Mouse (Mus musculus) inflammation-experienced regulatory T-cells, adult 16 weeks (primary cell): Measurements from ENCODE around the gene Mysm1. TPM values are rescaled to one million over a fixed set of nuclear protein-coding genes. Genes with fewer than 3 reads are reported as not detected.

ENCODE experiments used
- polyA plus RNA-seq: library from polyadenylated mRNA; unstranded; fragments of 100-300 nt; shearing (Covaris generic); gene quantifications from one replicate; pipeline ENCODE4 v1.2.1, GENCODE M21; 2017

The Mysm1 gene
- polyA plus RNA-seq = 74.0 TPM

GRCm38 (mm10) chr4:94978590-94979499, at the start of gene Mysm1:
Gene Mysm1 (minus strand): TSS chr4:94979100.

GRCm38 (mm10) chr4:94928743-94929142, 50.2 kb downstream of the Mysm1 start, which contains the start of gene Eqtn:
Gene Eqtn (minus strand): TSS chr4:94928843.

Other genes with a start within 250 kb of the Mysm1 start
- gene Tek, start 239.8 kb downstream of the Mysm1 start, polyA plus RNA-seq = not detected
- not detected for gene Eqtn, start 50.3 kb downstream of the Mysm1 start, polyA plus RNA-seq
- gene Jun, start 73.1 kb upstream of the Mysm1 start, polyA plus RNA-seq = 15.4 TPM